In genomic region chr1:84257656-84258055, GRCm38 (mm10) we compare ENCODE assay signal across 30 mouse cellular contexts.
"Had no signal": no experiment of that assay in that cellular context is flagged by ENCODE, and none has a peak within 500 bp of the region (broad histone marks: within the 10 kb centered on the region; RNA-seq: fewer than 3 reads in every experiment).

No protein-coding gene starts in this region.

- H3K9ac ChIP-seq: limb, embryonic 12.5 days; limb, embryonic 13.5 days; limb, embryonic 15.5 days; liver, embryonic 12.5 days; liver, embryonic 13.5 days; liver, embryonic 14.5 days; liver, embryonic 15.5 days; liver, postnatal 0 days; lung, embryonic 14.5 days; lung, embryonic 15.5 days; midbrain, embryonic 12.5 days; midbrain, embryonic 13.5 days; midbrain, embryonic 15.5 days; neural tube, embryonic 12.5 days had no signal

- H3K36me3 ChIP-seq: limb, embryonic 12.5 days; limb, embryonic 13.5 days; limb, embryonic 15.5 days; liver, embryonic 12.5 days; liver, embryonic 13.5 days; liver, embryonic 15.5 days; lung, embryonic 15.5 days; midbrain, embryonic 10.5 days; midbrain, embryonic 12.5 days; midbrain, embryonic 13.5 days; midbrain, embryonic 15.5 days; neural tube, embryonic 12.5 days had no signal

- H3K4me1 ChIP-seq: liver, embryonic 12.5 days; liver, embryonic 15.5 days; lung, embryonic 15.5 days; megakaryocyte, embryonic 14.5 days; midbrain, embryonic 10.5 days; midbrain, embryonic 12.5 days; midbrain, embryonic 13.5 days; midbrain, embryonic 15.5 days; neural tube, embryonic 12.5 days had no signal

- H3K4me2 ChIP-seq: limb, embryonic 12.5 days; limb, embryonic 13.5 days; limb, embryonic 15.5 days; liver, embryonic 11.5 days; liver, embryonic 12.5 days; liver, embryonic 13.5 days; liver, embryonic 15.5 days; lung, embryonic 14.5 days; lung, embryonic 15.5 days; midbrain, embryonic 12.5 days; midbrain, embryonic 13.5 days; midbrain, embryonic 15.5 days; neural tube, embryonic 12.5 days had no signal

- H3K4me3 ChIP-seq: left cerebral cortex, adult 2 months; limb, embryonic 12.5 days; limb, embryonic 13.5 days; limb, embryonic 15.5 days; liver, embryonic 12.5 days; liver, embryonic 13.5 days; liver, embryonic 15.5 days; lung, embryonic 15.5 days; megakaryocyte, embryonic 14.5 days; midbrain, embryonic 10.5 days; midbrain, embryonic 12.5 days; midbrain, embryonic 13.5 days; midbrain, embryonic 15.5 days; myocyte; neural tube, embryonic 12.5 days had no signal

- DNase-seq: left cerebral cortex, postnatal 4 days; liver; liver, embryonic 13.5 days; liver, postnatal 0 days; lung, adult 18-20 months; lung, adult 2 months; lung, embryonic 14.5 days; lung, postnatal 10 days; lung, postnatal 14 days; lung, postnatal 36 days; lung, postnatal 4 days; midbrain, embryonic 14.5 days had no signal

- H3K9me3 ChIP-seq: limb, embryonic 12.5 days; limb, embryonic 13.5 days; limb, embryonic 15.5 days; liver, embryonic 12.5 days; liver, embryonic 13.5 days; liver, embryonic 15.5 days; lung, embryonic 15.5 days; midbrain, embryonic 10.5 days; midbrain, embryonic 12.5 days; midbrain, embryonic 13.5 days; midbrain, embryonic 15.5 days; neural tube, embryonic 12.5 days had no signal

- H3K27me3 ChIP-seq: limb, embryonic 12.5 days; limb, embryonic 13.5 days; limb, embryonic 15.5 days; liver, embryonic 12.5 days; liver, embryonic 13.5 days; liver, embryonic 15.5 days; lung, embryonic 15.5 days; megakaryocyte, embryonic 14.5 days; midbrain, embryonic 12.5 days; midbrain, embryonic 13.5 days; midbrain, embryonic 15.5 days; neural tube, embryonic 12.5 days had no signal

- H3K27ac ChIP-seq: left cerebral cortex, adult 2 months; limb, embryonic 12.5 days; limb, embryonic 13.5 days; limb, embryonic 15.5 days; liver, embryonic 12.5 days; liver, embryonic 13.5 days; liver, embryonic 14.5 days; liver, embryonic 15.5 days; lung, embryonic 15.5 days; macrophage; midbrain, embryonic 10.5 days; midbrain, embryonic 12.5 days; midbrain, embryonic 13.5 days; midbrain, embryonic 15.5 days; neural tube, embryonic 12.5 days had no signal

- ATAC-seq: liver, embryonic 12.5 days; liver, postnatal 0 days; lung, postnatal 0 days; midbrain, embryonic 13.5 days; midbrain, embryonic 15.5 days had no signal
